Mouse (Mus musculus) kidney, postnatal 14 days (tissue): ENCODE data around the gene Rpusd2.

Experiments
- DNase-seq: peaks from one replicate; pipeline ENCODE4 v3.0.0; 2022; ENCODE audit warnings: mixed read lengths

Gene Rpusd2

GRCm38 (mm10) chr2:119032191-119032590 is 2.4 kb upstream of the Rpusd2 start:
- no peak for DNase-seq

- no peak for DNase-seq
These were observed 781 bp downstream of the Rpusd2 start for GRCm38 (mm10) chr2:119035397-119035745.

- DNase-seq: peak; percentile 26
These were observed 6.3 kb downstream of the Rpusd2 start for GRCm38 (mm10) chr2:119040882-119041281.

DNA sequence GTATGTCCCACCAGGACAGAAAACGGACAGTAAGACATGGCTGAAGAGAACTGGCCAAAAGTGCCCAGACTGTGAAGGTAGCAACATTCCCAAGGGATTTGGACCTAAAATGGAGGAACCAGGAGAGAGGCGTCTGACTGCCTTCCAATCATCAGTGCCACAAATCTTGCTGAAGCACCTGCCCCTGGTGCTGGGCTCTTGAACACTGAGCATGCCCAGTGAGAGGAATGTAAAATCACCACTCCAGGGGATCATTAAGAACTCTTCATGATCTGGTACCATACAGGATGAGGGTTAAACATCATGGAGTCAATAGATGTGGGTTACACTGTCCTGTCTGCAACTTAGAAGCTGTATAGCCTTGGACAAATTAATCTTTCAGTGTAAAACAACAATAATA is 10.6 kb downstream of the Rpusd2 start:
- no peak for DNase-seq

DNA sequence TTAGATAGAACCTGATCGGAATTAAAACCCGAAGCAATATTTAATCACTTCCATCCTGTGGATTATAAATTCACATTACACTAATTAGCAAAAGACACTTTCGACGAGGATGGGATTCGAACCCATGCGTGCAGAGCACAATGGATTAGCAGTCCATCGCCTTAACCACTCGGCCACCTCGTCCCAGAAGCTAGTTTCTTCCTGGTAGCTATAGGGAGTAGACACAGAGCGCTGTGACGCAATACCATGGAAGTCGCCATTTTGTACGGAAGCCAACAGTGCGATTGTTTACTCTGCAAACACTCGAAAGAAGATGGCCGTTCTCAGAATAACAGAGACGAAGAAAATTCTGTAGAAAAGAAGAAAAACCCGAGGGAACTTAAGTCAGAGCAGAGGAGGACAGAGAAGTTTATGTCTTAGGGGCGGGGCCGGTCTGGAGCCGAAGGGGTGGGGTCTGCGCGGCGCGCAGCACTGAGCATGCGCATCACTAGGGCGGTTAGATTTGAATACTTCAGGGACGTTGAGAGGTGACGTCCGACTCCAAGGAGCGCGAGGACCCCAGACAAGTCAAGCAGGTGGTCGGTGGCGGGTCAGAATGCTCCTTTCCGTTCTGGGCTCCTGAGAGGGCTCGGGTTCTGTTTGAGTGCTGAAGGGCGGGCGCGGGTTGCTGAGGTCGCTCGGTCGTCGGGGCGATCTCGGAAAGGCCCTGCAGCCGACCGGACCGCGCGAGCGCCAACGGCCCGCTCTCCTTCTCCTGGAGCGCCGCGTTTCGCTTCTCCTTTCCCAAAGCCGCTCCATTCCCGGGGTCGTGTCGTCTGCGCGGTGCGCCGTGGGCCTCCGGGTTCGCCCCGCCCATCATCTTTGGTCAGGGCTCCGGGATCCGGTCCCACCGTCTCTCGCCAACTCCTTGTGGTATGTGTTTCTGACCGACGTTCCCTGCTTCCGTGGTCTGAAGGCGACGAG is 12.3 kb downstream of the Rpusd2 start, which contains the start of gene Knl1:
Knl1 (plus strand) TSS at position 471 of the 963 bp plus-strand sequence.
- DNase-seq: peak; percentile 97

GRCm38 (mm10) chr2:119047849-119048248 is 13.3 kb downstream of the Rpusd2 start:
- DNase-seq: no peak

- no peak for DNase-seq
These were observed 15.6 kb downstream of the Rpusd2 start for GRCm38 (mm10) chr2:119050132-119050650.

DNA sequence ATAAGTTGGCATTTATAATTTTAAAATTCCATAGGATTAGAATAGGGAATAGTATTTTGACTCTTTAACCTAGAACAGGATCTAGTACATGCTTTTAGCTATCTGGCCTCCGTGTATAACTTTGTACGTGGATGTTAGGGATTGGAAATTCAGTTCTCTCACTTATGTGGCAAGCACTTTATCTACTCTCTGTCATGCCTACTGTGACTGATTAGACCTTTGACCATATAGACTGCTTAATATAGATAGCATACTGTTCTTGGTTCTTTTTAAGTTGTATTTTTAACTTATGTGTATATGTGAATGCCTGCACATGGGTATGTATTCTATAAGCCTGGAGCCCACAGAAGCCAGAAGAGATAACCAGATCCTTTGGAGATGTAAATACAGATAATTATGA is 25.5 kb downstream of the Rpusd2 start:
- DNase-seq: no peak

DNA sequence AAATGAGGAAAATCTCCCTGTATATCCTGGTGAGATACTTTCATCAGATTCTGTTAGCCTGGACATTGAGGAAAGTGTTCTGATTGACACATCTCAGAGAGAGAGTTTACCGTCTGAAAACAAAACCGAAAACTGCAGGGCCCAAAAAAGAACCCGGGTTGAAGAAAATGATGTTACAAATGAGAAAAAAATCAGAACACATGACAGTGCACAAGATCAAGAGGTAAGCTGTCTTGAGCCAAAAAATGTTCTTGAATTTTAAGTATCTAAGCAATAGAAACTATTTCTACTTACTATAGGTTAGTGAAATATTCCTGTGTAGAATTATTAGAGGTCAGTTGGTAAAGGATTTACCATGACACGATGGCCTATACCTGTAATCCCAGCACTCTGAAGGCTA is 37.8 kb downstream of the Rpusd2 start:
- DNase-seq: no peak

GRCm38 (mm10) chr2:119086156-119086555 is 51.6 kb downstream of the Rpusd2 start:
- no peak for DNase-seq
